Comparison of ENCODE assay signal across 8 mouse cellular contexts in the genomic region with DNA sequence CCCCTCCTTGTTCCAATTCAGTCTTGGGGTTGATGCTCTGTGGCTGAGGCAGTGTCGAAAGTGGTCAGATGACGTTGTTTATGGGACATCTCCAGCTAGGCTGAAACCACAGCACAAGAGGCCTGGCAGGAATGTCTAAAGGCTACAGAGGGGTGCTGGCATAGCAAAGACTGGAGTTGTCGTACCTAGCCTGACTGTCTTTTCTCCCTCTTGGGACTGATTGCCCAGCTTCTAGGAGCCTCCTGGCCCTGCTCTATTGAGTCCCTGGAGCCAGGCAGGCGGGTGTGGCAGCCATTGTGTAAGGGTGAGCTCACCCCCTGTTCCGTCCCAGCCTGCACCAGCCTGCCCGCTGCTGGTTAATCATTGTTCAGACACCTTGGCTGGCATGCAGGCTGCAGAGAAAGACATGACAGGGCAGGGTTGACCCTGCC. TPM values are rescaled to one million over a fixed set of nuclear protein-coding genes. Genes with fewer than 3 reads are reported as not detected.
DNase-seq lines count a peak whose midpoint lies in the region; ATAC-seq and TF ChIP-seq lines count a peak whose summit lies in the region.

No protein-coding gene starts in this region.

- H3K36me3 ChIP-seq in heart, embryonic 13.5 days: no peaks in the 10 kb centered on the region
- no peaks in the 10 kb centered on the region for H3K36me3 ChIP-seq in limb, embryonic 10.5 days
- no peaks in the 10 kb centered on the region for H3K36me3 ChIP-seq in neural tube, embryonic 15.5 days

- no peak overlapping the region for H3K9ac ChIP-seq in heart, embryonic 13.5 days
- H3K9ac ChIP-seq in neural tube, embryonic 15.5 days (replicated peaks): no peak overlapping the region

- H3K27ac ChIP-seq in gastrocnemius, adult 2 months: no peak overlapping the region
- no peak overlapping the region for H3K27ac ChIP-seq in heart, embryonic 13.5 days (replicated peaks)
- H3K27ac ChIP-seq in limb, embryonic 10.5 days: peak overlapping the region; percentile 67
- H3K27ac ChIP-seq in neural tube, embryonic 15.5 days (replicated peaks): no peak overlapping the region

- no peaks in the 10 kb centered on the region for H3K9me3 ChIP-seq in heart, embryonic 13.5 days
- H3K9me3 ChIP-seq in limb, embryonic 10.5 days (replicated peaks): no peaks in the 10 kb centered on the region
- H3K9me3 ChIP-seq in neural tube, embryonic 15.5 days (replicated peaks): no peaks in the 10 kb centered on the region

- H3K4me1 ChIP-seq in heart, embryonic 13.5 days: peaks cover 4% of the 10 kb centered on the region; the same call in 1 of the 2 replicates
- peaks cover 32% of the 10 kb centered on the region for H3K4me1 ChIP-seq in limb, embryonic 10.5 days
- no peaks in the 10 kb centered on the region; the same call in 1 of the 2 replicates for H3K4me1 ChIP-seq in neural tube, embryonic 15.5 days

- ATAC-seq in heart, embryonic 13.5 days (ENCODE audit: extremely low read depth, insufficient number of reproducible peaks, low FRiP score, low TSS enrichment): 0 out of 2 replicates have a peak, but pooled peaks have one; percentile 11
- ATAC-seq in neural tube, embryonic 15.5 days (ENCODE audit: low FRiP score): peak; percentile 57

- H3K4me2 ChIP-seq in heart, embryonic 13.5 days: no peak overlapping the region
- H3K4me2 ChIP-seq in neural tube, embryonic 15.5 days: no peak overlapping the region

- no peak overlapping the region for H3K4me3 ChIP-seq in gastrocnemius, adult 2 months
- no peak overlapping the region for H3K4me3 ChIP-seq in heart, embryonic 13.5 days
- H3K4me3 ChIP-seq in limb, embryonic 10.5 days: no peak overlapping the region
- no peak overlapping the region for H3K4me3 ChIP-seq in neural tube, embryonic 15.5 days (replicated peaks)

- TF ChIP-seq CTCF in gastrocnemius, adult 2 months (IDR thresholded peaks at IDR 0.05): peak; percentile 16; the same call in 1 of the 2 replicates

- intact Hi-C loops in gastrocnemius, adult 2 months (cut with DNase I): no loop called here
- intact Hi-C loops in left cerebral cortex, postnatal 25 days (cut with DNase I): no loop called here

- 72% methylated on average over 6 of the region's 6 CpGs for WGBS in heart, embryonic 13.5 days
- 68% methylated on average over 6 of the region's 6 CpGs for WGBS in limb, embryonic 10.5 days
- WGBS in neural tube, embryonic 15.5 days: 54% methylated on average over 6 of the region's 6 CpGs

- H3K27me3 ChIP-seq in heart, embryonic 13.5 days (replicated peaks): peaks cover 8% of the 10 kb centered on the region; the same call in 1 of the 2 replicates
- H3K27me3 ChIP-seq in limb, embryonic 10.5 days (ENCODE audit: low read depth, poor library complexity, severe bottlenecking): no peaks in the 10 kb centered on the region
- no peaks in the 10 kb centered on the region for H3K27me3 ChIP-seq in neural tube, embryonic 15.5 days (replicated peaks)

- DNase-seq in gastrocnemius, adult 2 months: peak; percentile 56
- no peak for DNase-seq in gastrocnemius, postnatal 10 days
- no peak for DNase-seq in limb, embryonic 10.5 days (ENCODE audit: low spot score)
- no peak for DNase-seq in left cerebral cortex, postnatal 25 days (ENCODE audit: low spot score in 2 of 2)
- no peak for DNase-seq in layer of hippocampus, adult 8-10 months (ENCODE audit: low spot score in 2 of 2)
- DNase-seq in gastrocnemius, postnatal 4 days (ENCODE audit: low spot score in 2 of 2): no peak

RNA-seq across cellular contexts. Expression of a gene that starts 40.3 kb away (rescaled TPM):
- total RNA-seq in gastrocnemius, adult 2 months (2021): 1 to 10 TPM; 1.9 to 2.7 TPM
- total RNA-seq in gastrocnemius, postnatal 10 days (2021): 10 to 100 TPM; 15.2 to 20.3 TPM
- polyA plus RNA-seq in heart, embryonic 13.5 days (2015; fragmentation: Nextera tagmentation; extraction: Ambion mirVana): 39.5 and 41.3 TPM in 2 replicates
- 245 and 261 TPM in 2 replicates for polyA plus RNA-seq in limb, embryonic 10.5 days (2016; fragmentation: Nextera tagmentation; extraction: Ambion mirVana)
- polyA plus RNA-seq in neural tube, embryonic 15.5 days (2015; fragmentation: Nextera tagmentation; extraction: Ambion mirVana): 15.0 and 26.1 TPM in 2 replicates
- 1 to 10 TPM; 1.3 to 1.6 TPM for total RNA-seq in left cerebral cortex, postnatal 25 days (2021)
- total RNA-seq in layer of hippocampus, adult 8-10 months (2022): 1 to 10 TPM in 2 of 4 experiments, under 1 TPM in 2; 0.80 to 2.4 (median 1.1) TPM
- total RNA-seq in gastrocnemius, postnatal 4 days (2021): 10 to 100 TPM; 31.8 to 33.1 TPM

Comparison
In these comparisons a context has a peak if more than half of its experiments do, and no peak if none do; other contexts are left out.
1. RNA of a gene that starts 40.3 kb away (total RNA-seq): 31.8 to 33.1 TPM in gastrocnemius, postnatal 4 days and 15.2 to 20.3 TPM in gastrocnemius, postnatal 10 days; 1.9 to 2.7 TPM in gastrocnemius, adult 2 months, 1.3 to 1.6 TPM in left cerebral cortex, postnatal 25 days and 0.80 to 2.4 TPM in layer of hippocampus, adult 8-10 months; every median in the first group is over 4 times any median in the second.